Mouse (Mus musculus) C2C12 (cell line): ENCODE measurements around the gene Slc22a2.

ENCODE experiments used
- CEBPB ChIP-seq: IDR thresholded peaks from one replicate; pipeline ENCODE4 v1.6.1; 2011; ENCODE audit warnings: low read depth, mild to moderate bottlenecking, control low read depth, moderate library complexity
- CTCF ChIP-seq: IDR thresholded peaks from one replicate; pipeline ENCODE4 v1.5.1; 2011; ENCODE audit not compliant: control insufficient read depth, insufficient read depth, insufficient read length
- FOSL1 ChIP-seq: IDR thresholded peaks from one replicate; pipeline ENCODE4 v1.8.0; 2011; ENCODE audit warnings: mild to moderate bottlenecking, low read length; ENCODE audit not compliant: poor library complexity, insufficient read depth, severe bottlenecking
- USF1 ChIP-seq: IDR thresholded peaks from one replicate; pipeline ENCODE4 v1.6.1; 2011; ENCODE audit warnings: low read depth, mild to moderate bottlenecking, control low read depth, moderate library complexity

GRCm38 (mm10) chr17:12615429-12615828 lies 31.5 kb downstream of the Slc22a2 start:
- TF ChIP-seq CTCF (no peak), CEBPB (no peak), USF1 (no peak), FOSL1 (no peak)
